Mouse (Mus musculus) heart, postnatal 0 days (tissue): ENCODE measurements around the gene Rorc. TPM values are rescaled to one million over a fixed set of nuclear protein-coding genes. Genes with fewer than 3 reads are reported as not detected.

ENCODE experiments used
- ATAC-seq: fragments of 200-750 bp; cut with Nextera tagmentation; 2 replicates; pipeline ENCODE4 v1.8.0; 2017; ENCODE audit warnings: low read depth, moderate number of reproducible peaks, moderate library complexity; ENCODE audit not compliant: insufficient read depth
- DNase-seq: peaks from one replicate; pipeline ENCODE4 v3.0.0-alpha.2; 2016; ENCODE audit warnings: low spot score
- H3K27ac ChIP-seq: fragments of 300-500 bp; sonication (generic); 2 replicates; pipeline ENCODE4 v1.5.1; 2014; ENCODE audit warnings: low read depth, mild to moderate bottlenecking
- H3K27me3 ChIP-seq: fragments of 300-500 bp; sonication (generic); 2 replicates; pipeline ENCODE4 v1.6.1; 2014; ENCODE audit warnings: low read length, mixed read lengths; ENCODE audit not compliant: control insufficient read depth, insufficient read depth
- H3K36me3 ChIP-seq: fragments of 300-500 bp; sonication (generic); replicated peaks from 2 replicates; pipeline ENCODE4 v1.6.1; 2014; ENCODE audit warnings: low read length, mixed read lengths; ENCODE audit not compliant: control insufficient read depth, insufficient read depth
- H3K4me1 ChIP-seq: fragments of 300-500 bp; sonication (generic); 2 replicates; pipeline ENCODE4 v1.6.1; 2014; ENCODE audit warnings: antibody characterized with exemption; ENCODE audit not compliant: control insufficient read depth, insufficient read depth
- H3K4me2 ChIP-seq: fragments of 300-500 bp; sonication (generic); 2 replicates; pipeline ENCODE4 v1.6.1; 2014; ENCODE audit warnings: low read depth, mild to moderate bottlenecking, low read length, moderate library complexity
- H3K4me3 ChIP-seq: fragments of 300-500 bp; sonication (generic); 2 replicates; pipeline ENCODE4 v1.5.1; 2014; ENCODE audit warnings: low read depth, low read length
- H3K9ac ChIP-seq: fragments of 300-500 bp; sonication (generic); replicated peaks from 2 replicates; pipeline ENCODE4 v1.6.1; 2014; ENCODE audit warnings: low read depth, low read length, mixed read lengths
- H3K9me3 ChIP-seq: fragments of 300-500 bp; sonication (generic); replicated peaks from 2 replicates; pipeline ENCODE4 v1.6.1; 2016; ENCODE audit warnings: low read length; ENCODE audit not compliant: control insufficient read depth
- CTCF ChIP-seq: IDR thresholded peaks from 2 replicates; pipeline ENCODE4 v1.5.1; 2016; ENCODE audit warnings: antibody characterized with exemption, control low read depth, low read depth
- EP300 ChIP-seq: IDR thresholded peaks from 2 replicates; pipeline ENCODE4 v1.6.1; 2016; ENCODE audit warnings: antibody characterized with exemption, low read depth
- WGBS: fragments of 180-500 bp; shearing (Covaris S2); extraction: QIAGEN DNeasy Blood & Tissue Kit; methylation state at CpG from one replicate; pipeline ENCODE4 v1.1.7; 2014; 5-methylcytosine and 5-hydroxymethylcytosine counted together
- polyA plus RNA-seq: library from polyadenylated mRNA; unstranded; fragments of >200 nt; fragmentation: Nextera tagmentation; extraction: Ambion mirVana; gene quantifications from 2 replicates; pipeline ENCODE4 v1.2.1, GENCODE M21; 2015
- total RNA-seq: library from RNA; depleted of rRNA; stranded (reverse); fragments of >200 nt; gene quantifications from 2 replicates; pipeline ENCODE4 v1.2.3, GENCODE M21; 2014; ENCODE audit warnings: low replicate concordance

Rorc gene
- total and polyA plus RNA-seq, 2 experiments from 2014 or later, result 13.5 to 55.0 TPM

GRCm38 (mm10) chr3:94375146-94375545 is 2.6 kb downstream of the Rorc start:
- Histone ChIP-seq H3K9me3 (no peaks in the 10 kb centered on the region), H3K4me2 (peak overlapping the region; percentile 25; the same call in 1 of the 2 replicates), H3K36me3 (no peaks in the 10 kb centered on the region), H3K4me1 (peaks cover 12% of the 10 kb centered on the region; the same call in 1 of the 2 replicates), H3K4me3 (no peak overlapping the region; the same call in 1 of the 2 replicates), H3K27ac (no peak overlapping the region), H3K9ac (no peak overlapping the region), H3K27me3 (no peaks in the 10 kb centered on the region)
- ATAC-seq, result no peak
- TF ChIP-seq CTCF (no peak), EP300 (no peak)
- WGBS, result 72% methylated on average over 2 of the region's 2 CpGs
- no peak for DNase-seq

GRCm38 (mm10) chr3:94375861-94376260 is 3.3 kb downstream of the Rorc start:
- peaks cover 12% of the 10 kb centered on the region; the same call in 1 of the 2 replicates for H3K4me1 ChIP-seq
- TF ChIP-seq CTCF (no peak), EP300 (no peak)
- no peak for ATAC-seq
- H3K36me3 ChIP-seq, result no peaks in the 10 kb centered on the region
- no peak overlapping the region for H3K9ac ChIP-seq
- no peak overlapping the region for H3K27ac ChIP-seq
- peak overlapping the region; percentile 25; the same call in 1 of the 2 replicates for H3K4me2 ChIP-seq
- no peak for DNase-seq
- 37% methylated on average over 5 of the region's 5 CpGs for WGBS
- H3K27me3 ChIP-seq, result no peaks in the 10 kb centered on the region
- peak overlapping the region; percentile 13; the same call in 1 of the 2 replicates for H3K4me3 ChIP-seq
- no peaks in the 10 kb centered on the region for H3K9me3 ChIP-seq

GRCm38 (mm10) chr3:94377028-94377923 is 4.7 kb downstream of the Rorc start:
- Histone ChIP-seq H3K4me3 (peak overlapping the region; percentile 13; the same call in 1 of the 2 replicates), H3K9me3 (no peaks in the 10 kb centered on the region), H3K36me3 (no peaks in the 10 kb centered on the region), H3K9ac (no peak overlapping the region; the same call in 1 of the 2 replicates), H3K4me2 (peak overlapping the region; percentile 25; the same call in 1 of the 2 replicates), H3K4me1 (peaks cover 12% of the 10 kb centered on the region; the same call in 1 of the 2 replicates), H3K27me3 (no peaks in the 10 kb centered on the region), H3K27ac (no peak overlapping the region)
- ATAC-seq (no peak), DNase-seq (no peak)
- TF ChIP-seq EP300, result no peak
- no peak for TF ChIP-seq CTCF
- 13% methylated on average over 13 of the region's 13 CpGs for WGBS

- H3K36me3 ChIP-seq, result no peaks in the 10 kb centered on the region
- peak overlapping the region; percentile 17; the same call in 1 of the 2 replicates for H3K4me2 ChIP-seq
- no peaks in the 10 kb centered on the region for H3K9me3 ChIP-seq
- DNase-seq, result no peak
- no peak overlapping the region for H3K27ac ChIP-seq
- H3K4me1 ChIP-seq, result no peaks in the 10 kb centered on the region
- H3K27me3 ChIP-seq, result no peaks in the 10 kb centered on the region
- H3K4me3 ChIP-seq, result peak overlapping the region; percentile 4; the same call in 1 of the 2 replicates
- TF ChIP-seq EP300, result no peak
- no peak for TF ChIP-seq CTCF
- WGBS, result 24% methylated on average over 9 of the region's 9 CpGs
- 0 out of 2 replicates have a peak overlapping the region, but pooled peaks have one; percentile 15 for H3K9ac ChIP-seq
- no peak for ATAC-seq
These were observed 7.4 kb downstream of the Rorc start for GRCm38 (mm10) chr3:94379831-94380510.

GRCm38 (mm10) chr3:94382308-94382707 is 9.7 kb downstream of the Rorc start:
- ATAC-seq, result no peak
- Histone ChIP-seq H3K4me2 (no peak overlapping the region; the same call in 1 of the 2 replicates), H3K27ac (no peak overlapping the region; the same call in 1 of the 2 replicates), H3K4me3 (no peak overlapping the region), H3K36me3 (no peaks in the 10 kb centered on the region), H3K4me1 (no peaks in the 10 kb centered on the region), H3K9ac (no peak overlapping the region), H3K9me3 (no peaks in the 10 kb centered on the region), H3K27me3 (no peaks in the 10 kb centered on the region)
- no peak for TF ChIP-seq CTCF
- 62% methylated on average over 5 of the region's 5 CpGs for WGBS
- no peak for DNase-seq
